Mouse (Mus musculus) ovary, postnatal 36 days (tissue): Measurements from ENCODE around the gene Zfp280d.
"Not testable (repeated sequence)": the region's sequence is repeated elsewhere in the genome, so short reads cannot be mapped to it uniquely, and the experiment has no call there.

Source experiments
- DNase-seq: peaks from one replicate; pipeline ENCODE4 v3.0.0; 2022; ENCODE audit warnings: low spot score, mixed read lengths

The Zfp280d gene

DNA sequence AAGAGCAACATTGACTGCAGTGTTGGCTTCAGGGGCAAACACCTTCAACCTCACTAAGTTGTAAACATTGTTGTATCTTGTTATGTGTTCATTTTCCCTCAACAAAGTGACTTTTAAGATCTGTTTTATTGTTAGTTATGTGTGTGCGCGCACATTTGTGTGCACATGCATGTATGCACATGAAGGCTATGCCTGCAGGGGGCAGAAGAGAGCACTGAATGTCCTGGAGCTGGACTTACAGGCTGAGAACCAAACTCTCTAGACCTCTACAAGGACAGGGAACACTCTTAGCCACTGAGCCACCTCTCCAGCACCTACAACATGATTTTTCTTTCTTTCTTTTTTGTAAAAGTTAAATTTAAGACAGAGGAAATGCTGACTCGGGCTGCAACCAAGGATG, 99.4 kb downstream of the Zfp280d start:
- no peak for DNase-seq

DNA sequence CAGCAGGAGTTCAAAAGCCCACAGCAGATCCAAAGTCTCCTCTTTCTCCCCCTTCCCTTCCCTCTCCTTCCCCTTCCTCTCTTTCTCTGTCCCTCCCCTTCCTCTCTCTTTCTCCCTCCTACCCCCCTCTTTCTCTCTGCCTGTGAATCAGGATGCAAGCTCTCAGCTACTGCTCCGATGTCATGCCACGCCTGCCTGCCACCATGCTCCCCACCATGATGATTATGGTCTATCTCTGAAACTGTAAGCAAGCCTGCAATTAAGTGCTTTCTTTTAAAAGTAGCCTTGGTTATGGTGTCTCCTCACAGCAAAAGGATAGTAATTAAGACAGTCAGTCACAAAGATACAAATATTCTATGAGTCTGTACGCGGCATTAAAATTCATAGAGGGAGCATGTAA, 100.3 kb downstream of the Zfp280d start:
- no peak for DNase-seq

DNA sequence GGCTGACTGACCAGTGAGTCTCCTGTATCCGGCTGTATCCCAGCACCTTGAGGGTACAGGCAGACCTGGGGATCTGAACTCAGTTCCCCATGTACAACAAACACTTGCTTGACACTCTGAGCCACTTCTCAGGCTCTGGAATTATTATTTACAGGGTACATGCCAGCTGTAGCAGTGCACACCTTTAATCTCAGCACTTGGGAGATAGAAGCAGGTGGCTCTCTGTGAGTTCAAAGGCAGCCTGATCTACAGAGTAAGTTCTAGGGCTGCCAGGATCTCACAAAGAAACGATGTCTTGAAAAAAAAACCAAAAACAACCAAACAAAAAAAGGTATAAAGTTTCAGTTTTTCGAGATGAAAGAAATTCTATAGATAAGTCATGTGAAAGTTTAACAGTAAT, 101.0 kb downstream of the Zfp280d start:
- no peak for DNase-seq

DNA sequence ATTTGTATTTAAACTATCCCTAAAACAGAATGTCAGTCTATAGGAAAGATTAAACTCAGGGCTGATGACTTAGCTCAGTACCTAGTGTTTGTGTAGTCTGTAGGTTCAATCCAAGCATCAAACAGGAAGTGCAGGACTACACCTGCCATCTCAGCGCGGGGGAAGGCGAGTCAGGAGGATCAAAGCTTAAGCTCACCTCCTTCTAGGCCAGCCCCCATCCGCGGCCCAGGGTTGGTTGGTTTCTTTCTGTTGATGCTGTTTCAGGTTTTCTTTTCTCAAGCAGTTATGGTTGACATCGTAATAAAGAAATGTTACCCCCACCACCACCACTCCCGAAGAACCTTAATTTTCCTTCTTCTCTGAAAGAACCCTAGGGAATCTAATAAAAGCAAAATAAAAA, 111.1 kb downstream of the Zfp280d start:
- no peak for DNase-seq

DNA sequence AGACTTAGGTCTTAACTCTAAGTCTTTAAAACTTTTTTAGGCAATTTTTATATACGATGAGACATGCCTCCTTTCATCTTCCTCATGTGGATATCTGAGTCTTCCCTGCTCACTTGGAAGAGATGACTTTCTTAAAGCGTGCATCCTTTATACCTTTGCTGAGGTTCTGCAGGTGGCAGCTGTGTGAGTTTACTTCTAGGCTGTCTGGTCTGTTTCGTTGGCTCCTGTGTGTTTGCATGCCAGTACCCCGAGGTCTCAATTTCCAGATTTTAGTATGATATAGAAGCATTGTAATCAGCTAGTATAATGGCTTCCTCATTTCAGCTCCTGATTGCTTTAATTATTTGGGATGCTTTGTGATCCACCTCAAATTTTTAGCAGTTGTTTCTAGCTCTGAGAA, 114.3 kb downstream of the Zfp280d start:
- no peak for DNase-seq

DNA sequence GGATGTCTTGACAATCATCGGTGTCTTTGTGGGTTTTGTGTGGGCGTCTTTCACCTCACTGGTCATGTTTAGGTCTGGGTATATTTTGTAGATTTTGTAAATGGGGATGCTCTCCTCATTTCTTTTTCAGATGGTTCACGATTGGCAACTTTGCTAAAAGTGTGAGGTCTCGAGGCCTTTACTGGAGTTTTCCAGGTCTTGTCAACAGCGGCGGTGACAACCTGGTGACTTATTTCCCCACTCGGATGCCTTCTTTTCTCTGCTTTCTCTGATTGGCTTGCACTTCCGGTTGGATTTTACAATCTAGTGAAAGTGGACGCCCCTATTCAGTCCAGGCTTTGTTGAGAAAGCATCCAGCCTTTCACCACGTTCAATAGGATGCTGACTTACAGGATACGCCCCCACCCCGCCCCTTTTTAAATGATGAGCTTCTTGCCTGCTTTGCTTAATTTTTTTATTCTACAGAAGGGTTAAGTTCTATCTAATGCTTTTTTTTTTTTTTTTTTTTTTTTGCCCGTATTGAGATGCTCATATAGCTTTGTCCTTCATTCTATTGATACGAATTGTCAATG, 114.9 kb downstream of the Zfp280d start:
- no peak for DNase-seq

DNA sequence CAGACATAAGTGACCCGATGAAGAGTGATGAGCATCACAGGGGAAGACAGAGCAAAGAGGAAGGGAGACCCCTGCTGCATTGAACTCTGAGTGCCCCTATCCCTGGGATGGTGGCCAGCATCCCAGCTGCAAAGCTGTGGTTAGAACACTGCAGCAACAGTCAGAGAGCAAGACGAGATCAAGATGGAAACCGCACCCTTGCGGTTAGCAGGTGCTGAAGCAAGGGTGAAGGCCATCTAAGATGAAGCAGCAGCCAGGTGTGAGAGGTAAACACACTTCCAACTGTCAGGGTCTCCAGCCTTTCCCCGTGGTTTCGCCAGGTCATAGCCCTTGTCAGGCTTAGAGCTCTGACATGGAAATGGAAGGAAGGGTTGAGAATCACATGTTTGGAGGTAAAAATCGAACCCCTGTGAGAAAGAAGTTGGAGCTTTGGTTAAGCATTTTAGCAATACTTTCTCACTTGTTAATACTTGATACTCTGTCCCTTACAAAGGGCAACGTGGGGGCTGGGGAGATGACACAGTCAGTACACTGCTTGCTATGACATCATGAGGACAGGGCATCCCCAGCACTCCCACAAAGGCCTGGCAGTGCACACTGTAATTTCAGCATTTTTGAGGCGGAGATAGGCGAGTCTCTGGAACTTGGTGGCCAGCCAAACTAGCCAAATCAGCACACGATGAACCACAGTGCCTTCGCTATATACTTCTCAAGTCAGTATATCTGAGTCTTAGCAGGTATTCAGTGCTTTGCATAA, 115.8 kb downstream of the Zfp280d start:
- DNase-seq, result no peak

DNA sequence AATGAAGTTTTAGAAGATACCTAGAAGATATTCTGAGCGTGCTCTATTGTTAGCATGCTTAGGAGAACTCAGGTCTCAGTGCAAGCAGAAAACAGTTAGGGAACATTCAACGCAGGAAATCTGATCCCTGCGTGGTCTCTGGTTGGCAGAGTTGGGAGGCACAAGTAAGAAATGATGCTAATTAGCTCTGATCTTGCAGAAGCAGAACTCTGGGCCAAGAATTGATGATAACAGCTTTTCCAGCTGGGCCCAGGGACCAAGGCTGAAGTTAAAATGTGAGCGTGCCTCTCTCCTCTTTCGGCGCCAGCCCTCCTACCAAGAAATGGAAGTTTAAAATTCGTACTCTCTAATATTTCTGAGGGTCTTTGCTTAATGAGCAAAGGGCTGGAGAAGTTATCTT, 118.0 kb downstream of the Zfp280d start:
- DNase-seq, result no peak

DNA sequence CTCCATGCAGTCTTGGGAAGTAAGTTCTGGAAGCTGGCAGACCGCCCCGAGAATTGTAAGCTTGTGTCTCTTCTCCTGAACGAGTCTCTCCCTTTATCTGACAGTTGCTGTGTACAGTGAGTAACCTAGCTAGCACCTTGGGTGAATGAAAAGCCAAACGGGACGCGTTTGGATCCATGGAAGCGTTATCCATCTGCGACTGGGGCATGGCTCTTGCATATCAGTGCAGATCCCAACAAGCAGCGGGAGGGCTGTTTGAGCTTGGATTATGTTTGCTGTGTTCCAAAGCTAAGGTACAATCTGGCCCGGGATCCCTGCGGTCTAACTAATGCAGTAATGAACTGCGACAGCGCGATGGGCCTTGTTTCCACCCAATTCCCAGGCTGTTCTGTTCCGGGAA, 118.6 kb downstream of the Zfp280d start:
- no peak for DNase-seq

DNA sequence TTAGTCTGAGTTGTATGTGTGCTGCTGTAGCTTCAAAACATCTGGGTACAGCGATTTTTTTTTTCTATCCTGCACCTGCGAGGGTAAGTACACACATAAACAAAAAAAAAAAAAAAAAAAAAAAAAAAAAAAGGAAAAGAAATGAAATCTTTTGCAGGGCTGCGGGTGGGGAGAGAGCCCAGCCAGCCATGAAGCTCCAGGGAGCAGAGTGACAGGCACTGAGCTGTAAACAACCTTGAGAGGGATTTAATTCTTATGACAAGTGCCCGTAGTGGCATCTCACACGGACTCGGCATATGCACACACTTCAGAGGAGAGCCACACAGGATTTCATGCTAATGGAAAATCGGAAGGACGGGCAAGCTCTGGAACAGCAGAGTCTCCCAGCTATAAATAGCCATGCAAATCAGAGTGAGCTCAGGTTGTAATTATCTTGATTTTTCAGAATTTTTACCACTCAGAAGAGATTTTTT, 119.2 kb downstream of the Zfp280d start:
- no peak for DNase-seq

DNA sequence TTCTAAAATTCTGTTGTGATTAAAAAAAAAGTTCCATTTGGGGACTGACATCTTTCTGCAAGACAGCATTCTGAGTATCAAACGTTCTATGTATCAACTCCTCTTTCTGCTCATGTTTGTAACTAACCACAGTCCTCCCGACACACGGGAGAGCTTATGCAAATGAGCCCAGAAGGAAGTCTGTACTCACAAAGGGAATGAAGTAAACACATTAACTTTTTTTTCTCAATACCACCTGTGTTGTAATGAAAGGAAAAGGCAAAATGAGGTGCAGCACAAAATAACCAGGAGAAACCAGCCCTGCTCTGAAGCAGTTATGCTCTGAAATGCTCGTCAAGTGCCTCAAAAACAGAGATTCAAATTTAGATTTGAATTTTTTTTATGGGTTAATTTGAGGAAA, 125.5 kb downstream of the Zfp280d start:
- DNase-seq, result no peak

DNA sequence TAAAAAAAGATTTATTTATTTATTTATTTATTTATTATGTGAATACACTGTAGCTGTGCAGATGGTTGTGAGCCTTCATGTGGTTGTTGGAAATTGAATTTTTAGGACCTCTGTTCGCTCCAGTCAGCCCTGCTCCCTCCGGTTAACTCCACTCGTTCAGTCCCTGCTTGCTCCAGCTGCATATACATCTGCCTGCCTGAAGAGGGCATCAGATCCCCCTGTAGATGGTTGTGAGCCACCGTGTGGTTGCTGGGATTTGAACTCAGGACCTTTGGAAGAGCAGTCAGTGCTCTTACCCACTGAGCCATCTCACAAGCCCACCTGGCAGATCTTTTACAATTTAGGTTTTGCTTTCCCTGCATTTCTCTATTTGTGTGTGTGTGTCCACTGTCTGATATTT, 127.1 kb downstream of the Zfp280d start:
- not testable (repeated sequence) for DNase-seq

DNA sequence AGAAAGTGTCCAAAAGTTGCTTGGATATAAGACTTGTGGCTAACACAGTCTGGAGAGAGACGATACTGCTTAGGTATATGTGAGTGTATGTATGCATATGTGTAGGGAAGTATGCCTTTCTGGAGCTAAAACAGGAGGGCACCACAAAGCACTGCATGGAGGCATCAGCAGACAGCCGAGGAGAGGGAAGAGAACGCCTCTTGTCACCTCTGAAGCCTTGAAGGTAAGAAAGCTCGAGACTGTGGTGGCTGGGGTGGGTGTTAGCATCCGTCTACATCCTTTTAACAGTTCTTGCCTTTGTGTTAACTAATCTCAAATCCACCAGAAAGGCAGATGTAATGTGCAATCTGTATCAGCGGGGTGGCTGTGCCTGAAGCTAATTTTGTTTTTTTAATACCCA, 128.8 kb downstream of the Zfp280d start:
- DNase-seq, result no peak

DNA sequence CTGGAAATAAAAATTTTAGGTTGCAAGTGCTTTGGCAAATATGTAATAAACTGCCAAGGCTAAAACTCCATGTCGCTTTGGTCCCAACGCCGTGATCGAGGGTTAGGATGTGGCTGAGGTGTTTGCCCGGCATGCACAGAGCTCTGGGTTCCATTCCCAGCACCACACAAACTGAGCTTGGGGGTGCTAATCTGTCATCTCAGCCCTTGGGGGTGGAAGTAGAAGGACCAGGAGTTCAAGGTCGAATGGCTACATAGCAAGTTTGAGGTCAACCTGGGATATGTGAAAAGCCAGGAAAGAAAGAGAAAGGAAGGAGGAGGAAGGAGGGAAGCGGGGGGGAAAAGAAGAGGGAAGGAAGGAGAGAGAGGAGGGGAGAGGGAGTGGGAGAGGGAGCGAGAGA, 129.8 kb downstream of the Zfp280d start:
- DNase-seq, result no peak

DNA sequence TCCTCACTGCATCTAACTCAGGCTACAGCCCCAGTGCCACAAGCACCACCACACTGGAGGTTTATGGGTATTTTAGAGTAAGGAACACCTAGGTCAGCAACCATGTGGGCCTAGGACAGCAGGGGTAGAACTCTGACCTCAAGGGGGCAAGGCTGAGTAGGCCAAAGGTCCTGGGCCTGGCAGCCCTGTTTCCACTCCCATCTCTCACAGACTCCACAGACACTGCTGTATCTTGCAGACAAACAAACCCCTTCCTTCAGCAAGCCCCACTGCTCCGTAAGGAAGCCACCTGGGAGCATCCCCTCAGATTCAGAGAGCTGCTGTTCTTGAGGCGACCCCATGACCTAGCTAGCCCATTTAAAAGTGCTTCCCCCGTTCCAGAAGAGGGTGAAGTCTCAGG, 130.3 kb downstream of the Zfp280d start:
- DNase-seq, result no peak

DNA sequence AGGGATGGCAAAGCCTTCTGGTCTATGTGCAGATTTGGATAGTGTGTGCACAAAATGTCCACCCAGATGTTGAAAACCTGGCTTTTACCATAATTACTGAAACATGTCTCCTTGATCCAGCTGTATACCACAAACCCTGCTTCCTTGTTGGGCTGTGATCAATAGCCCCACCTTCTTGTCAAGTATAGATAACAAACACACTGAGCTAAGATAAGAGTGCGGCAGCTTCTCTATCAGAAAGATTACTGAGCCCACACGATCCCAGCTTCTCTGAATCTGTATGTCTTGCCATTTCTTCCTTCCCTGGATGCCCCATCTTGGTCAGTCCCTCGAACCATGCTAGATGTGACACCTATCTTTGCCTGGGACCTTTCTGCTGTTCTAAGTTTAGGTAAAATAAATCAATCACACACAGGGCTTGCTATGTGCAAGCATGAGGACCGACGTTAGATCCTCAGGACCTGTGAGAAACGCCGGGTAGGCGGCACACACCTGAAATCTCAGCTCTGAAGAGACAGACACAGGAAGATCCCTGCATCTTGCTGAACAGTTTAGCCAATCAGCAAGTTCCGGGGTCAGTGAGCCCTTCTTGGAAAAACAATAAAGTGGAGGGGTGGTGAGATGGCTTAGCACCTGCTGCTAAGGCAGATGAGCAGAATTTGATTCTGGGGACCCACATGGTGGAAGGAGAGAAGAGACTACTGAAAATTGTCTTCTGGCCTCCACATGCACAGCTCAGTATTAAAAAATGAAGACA, 131.4 kb downstream of the Zfp280d start:
- no peak for DNase-seq

DNA sequence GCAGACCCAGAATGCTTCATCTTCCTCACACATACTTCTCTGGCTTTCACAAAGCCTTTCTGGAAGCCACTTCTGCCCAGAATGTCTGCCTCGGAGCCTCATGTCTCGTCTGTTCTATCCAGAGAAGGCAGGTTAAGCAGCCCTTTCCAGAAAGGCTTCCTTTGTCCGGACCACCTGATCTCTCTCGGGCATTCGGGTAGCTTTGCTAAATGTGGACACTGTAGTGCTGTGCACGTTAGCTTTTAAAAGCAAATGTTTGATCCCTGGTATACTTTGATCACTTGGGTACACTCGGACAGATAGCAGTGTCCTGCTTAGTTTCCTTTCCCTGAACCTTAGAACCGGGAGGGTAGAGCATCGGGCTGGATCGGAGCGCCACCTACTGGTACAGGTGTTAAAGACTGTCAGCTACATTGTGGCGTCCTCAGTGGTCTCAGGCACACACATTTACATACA, 133.5 kb downstream of the Zfp280d start:
- peak; percentile 73 for DNase-seq

DNA sequence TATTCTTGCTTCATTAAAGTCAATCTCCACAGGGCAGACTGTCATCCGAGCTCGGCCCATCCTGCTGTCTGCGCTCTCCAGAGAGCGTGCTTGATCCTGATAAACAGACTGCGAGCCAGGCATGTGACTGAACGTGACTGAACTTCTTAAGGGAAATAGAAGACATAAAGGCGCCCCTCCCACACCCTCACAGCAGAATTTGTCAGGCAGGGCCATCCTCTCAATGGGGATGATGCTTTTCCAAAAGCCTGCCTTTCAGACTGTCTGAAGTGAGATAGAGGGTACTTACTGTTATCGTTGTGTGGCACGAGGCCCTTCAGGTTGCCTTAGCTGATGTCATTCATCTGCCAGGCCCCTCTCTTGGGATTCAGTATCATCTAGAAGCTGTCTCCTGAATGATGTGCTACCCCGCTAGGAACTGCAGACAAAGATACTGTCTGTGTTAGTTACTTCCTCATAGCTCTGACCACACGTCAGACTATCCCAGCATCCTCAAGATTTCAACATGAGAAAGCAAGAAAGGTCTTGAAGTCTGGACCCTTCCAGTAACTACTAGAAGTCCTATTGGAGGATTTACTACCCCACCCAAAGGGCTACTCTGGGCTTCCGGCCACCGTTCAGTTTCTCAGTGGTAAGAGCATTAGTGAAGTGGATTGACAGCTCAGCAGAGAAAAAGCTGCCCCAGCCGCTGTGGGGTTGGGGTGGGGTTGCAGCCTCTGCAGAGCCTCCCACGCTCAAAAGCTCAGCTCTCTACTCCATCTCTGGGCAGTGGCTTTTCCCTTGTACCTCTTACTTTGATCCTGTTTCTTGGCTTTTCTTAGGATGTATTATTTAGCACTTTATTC, 134.9 kb downstream of the Zfp280d start:
- no peak for DNase-seq

DNA sequence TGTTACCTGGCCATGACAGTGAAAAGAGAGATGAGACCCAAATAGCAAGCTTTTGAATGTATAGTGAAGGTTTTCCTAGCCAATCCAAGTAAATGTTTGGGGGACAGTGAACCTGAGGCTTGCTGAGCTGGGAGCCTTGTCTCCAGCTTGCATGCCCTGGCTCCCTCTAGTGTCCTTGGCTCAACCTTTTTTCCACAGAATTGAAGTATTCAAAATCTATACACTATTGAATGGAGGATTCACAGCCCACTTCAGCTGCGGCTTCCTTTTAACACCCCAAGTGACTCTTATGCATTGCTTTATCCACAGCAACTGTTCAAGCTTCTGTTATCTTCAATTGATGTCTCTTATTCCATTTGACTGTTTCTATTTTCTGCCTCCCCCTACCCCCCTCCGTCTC, 137.1 kb downstream of the Zfp280d start:
- DNase-seq, result no peak
